Mouse (Mus musculus) cerebral cortex, adult 2 months (tissue): ENCODE data around the gene Pde9a.

Experiments
- WGBS: fragments of 180-500 bp; shearing (Covaris S2); methylation state at CpG from one replicate; pipeline ENCODE4 v1.1.7; 2018; 5-methylcytosine and 5-hydroxymethylcytosine counted together

Pde9a gene

DNA sequence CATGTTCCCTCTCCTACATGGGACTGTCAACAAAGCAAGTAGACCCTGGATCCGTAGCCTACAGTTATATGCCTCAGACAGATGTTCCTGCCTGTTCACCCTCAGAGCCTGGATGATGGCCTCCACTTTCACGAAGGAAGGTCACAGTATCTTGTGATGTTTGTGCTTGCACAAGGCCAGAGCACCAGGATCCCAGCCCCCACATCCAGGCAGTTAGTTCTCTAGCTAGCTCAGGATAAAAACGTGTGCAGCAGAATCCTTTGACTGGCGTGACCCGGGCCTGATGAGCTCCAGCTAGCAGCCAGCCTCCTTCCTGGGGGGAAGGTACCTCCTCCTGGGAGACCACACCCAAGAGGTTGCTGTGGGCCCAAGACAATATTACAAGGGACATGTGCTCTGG lies 82.5 kb downstream of the Pde9a start:
- 81% methylated on average over 5 of the region's 5 CpGs for WGBS

DNA sequence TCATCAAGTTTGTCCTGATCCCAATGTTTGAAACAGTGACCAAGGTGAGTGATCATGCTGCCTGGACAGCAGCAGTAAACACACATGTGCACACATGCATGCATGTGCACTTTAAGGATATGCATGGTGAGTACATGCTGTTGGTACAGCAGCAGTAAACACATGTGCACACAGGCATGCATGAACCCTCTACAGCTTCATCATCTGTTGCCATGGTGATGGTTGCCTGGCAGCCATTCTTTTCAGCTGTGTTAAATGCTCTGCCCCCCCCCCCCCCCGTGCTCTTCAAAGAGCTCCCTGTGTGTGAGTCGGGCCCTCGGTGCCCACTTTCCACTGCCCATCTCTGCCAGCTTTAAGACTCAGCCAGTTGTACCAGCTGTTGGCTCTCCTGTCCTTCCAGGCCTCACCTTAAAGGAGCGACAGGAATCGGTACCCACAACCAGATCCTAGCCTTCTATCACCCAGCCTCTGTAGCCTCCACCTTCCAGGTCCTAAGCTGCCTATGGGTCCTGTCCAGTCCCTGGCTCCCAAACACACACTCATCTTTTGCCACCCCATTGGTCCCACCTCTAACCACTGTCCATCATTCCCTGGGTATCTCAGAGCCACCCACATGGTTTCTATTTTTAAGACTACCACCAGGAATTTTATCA lies 84.9 kb downstream of the Pde9a start:
- WGBS = 37% methylated on average over 5 of the region's 5 CpGs

DNA sequence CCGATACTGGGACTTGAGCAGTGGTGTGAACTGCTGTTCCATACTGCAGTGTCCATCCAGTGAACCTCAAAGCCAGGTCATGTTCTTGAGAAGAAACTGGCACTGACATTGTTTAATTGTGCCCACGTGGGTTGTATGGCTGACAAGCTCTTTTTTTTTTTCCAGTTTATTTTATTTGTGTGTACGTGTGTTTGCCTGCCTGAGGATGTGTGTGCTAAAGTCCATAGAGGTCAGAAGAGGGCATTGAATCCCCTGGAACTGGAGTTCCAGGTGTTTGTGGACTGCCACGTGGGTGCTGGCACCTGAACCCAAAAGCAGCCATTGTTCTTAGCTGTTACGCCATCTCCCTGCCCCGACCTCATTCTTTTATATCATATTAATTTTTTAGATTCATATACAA lies 88.4 kb downstream of the Pde9a start:
- WGBS = 84% methylated on average over 6 of the region's 6 CpGs

DNA sequence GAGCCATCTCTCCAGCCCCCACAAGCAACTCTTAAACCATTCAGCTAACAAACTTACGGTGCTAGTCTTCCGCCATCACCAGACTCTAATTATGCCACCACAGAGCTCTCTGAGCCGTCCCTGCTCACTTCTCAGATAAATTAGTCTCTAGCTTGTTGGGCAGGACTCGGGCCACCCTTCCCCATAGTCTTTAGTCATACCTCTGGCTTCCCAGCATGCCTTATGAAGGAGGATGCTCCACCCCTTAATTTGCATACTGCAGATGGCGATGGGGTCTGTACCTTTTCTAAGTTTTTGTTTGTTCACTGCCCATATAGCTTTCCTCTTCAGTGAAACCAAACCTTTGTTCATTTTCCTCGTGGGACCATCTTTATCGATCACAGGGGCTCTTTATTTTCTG lies 92.6 kb downstream of the Pde9a start:
- WGBS = 80% methylated on average over 7 of the region's 7 CpGs

DNA sequence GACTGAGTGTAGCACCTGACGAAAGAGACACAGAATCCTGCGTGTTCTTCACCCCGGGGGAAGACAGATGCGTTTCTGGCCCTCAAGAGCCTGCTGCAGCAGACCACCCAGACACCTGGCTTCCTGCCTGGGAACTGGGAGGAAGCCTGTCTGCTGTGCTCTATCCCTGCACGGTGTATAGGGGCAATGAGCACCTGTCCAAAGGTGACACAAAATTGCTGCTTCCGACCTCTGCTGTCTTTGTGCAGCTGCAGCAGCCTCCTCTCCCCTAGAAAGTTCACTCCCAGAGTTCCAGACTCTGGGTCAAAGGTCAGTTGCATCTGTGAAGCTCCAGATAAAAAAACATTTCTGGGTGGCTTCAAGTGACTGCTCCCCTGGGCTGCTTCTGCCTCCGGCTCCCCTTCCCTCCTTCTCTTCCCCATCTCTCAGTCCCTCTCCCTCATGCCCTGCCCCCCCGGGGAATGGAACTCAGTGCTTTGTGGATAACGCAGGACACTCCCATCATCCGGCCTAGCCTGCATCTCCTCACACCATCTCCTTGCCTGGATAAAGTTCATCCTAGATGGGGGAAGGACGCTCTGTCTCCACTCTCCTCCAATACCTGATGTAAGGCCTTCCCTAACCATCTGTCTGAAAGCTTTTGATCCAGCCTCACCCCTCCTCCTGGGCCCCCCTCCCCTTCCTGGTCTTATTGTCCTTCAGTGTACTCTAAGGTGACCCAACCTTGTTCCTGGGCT lies 93.3 kb downstream of the Pde9a start:
- WGBS = 76% methylated on average over 11 of the region's 11 CpGs

- 62% methylated on average over 10 of the region's 10 CpGs for WGBS
Observed at GRCm38 (mm10) chr17:31486616-31487198, 100.7 kb downstream of the Pde9a start.

DNA sequence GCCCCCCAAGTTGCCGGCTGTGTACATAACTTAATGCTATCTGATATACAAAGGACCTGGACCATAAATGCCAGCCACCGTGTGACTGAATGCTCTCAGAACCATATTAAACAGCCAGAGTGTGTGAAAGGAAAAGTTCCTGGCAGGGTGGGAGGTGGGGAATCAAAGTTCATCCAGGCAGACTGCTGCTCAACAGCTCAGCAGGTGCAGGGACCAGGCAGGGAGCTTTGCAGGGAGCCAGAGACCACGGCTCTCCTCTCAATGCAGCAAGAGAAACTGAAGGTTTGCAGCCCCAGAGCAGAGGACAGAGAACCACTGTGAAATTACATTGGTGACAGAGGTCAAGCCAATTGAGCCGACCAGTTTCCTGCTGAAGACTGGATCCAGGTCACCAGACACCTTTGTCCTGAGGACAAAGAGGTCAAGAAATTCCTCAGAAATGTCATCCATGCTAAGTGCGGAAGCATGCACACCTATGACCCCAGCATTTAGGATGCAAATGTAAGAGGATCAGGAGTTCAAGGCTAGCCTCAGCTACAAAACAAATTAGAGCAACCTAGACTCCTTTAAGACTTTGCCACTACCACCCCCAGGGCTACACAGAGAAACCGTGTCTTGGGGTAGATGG lies 101.5 kb downstream of the Pde9a start:
- WGBS = 66% methylated on average over 6 of the region's 6 CpGs

DNA sequence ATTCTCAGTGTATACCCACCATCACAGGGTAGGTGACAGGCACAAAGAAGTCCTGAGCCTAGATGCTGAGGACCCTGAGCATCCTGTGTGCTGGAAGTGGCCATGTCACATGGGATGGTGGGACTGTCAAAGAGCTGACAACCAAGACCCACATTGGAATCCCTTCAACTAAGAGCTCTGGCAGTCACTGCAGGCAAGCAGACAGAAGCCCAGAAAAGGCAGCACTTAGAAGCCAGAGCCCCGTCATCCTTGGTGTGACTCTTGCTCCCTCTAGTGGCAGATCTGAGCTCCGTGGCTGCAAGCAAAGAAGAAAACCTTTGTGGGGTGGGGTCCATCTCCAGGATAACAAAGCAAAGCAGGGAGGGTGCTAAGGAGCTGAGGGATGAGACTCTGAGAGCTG lies 106.4 kb downstream of the Pde9a start:
- 0% methylated on average over 2 of the region's 2 CpGs for WGBS

GRCm38 (mm10) chr17:31494989-31495388 lies 109.0 kb downstream of the Pde9a start:
- 100% methylated on average over 1 of the region's 1 CpGs for WGBS

DNA sequence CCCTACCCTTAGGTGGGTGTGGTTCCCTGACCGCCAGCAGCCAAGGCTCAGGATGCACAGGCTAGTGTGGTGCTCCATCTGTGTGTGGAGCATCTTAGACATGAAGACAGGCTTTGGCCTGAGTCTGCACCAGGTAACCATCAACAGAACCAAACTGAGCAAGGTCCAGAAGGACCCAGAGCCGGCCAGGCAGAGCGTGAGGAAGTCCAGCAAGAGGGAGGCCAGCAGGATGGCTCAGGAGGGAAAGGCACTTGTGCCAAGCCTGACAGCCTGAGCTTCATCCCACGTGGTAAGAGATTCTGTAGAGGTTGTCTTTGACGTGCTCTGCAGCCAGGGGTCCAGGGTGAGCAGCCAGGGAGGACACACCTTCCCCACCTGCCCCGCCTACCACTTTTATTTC lies 111.7 kb downstream of the Pde9a start:
- 87% methylated on average over 6 of the region's 6 CpGs for WGBS

GRCm38 (mm10) chr17:31499725-31500124 lies 113.7 kb downstream of the Pde9a start:
- 96% methylated on average over 12 of the region's 12 CpGs for WGBS

DNA sequence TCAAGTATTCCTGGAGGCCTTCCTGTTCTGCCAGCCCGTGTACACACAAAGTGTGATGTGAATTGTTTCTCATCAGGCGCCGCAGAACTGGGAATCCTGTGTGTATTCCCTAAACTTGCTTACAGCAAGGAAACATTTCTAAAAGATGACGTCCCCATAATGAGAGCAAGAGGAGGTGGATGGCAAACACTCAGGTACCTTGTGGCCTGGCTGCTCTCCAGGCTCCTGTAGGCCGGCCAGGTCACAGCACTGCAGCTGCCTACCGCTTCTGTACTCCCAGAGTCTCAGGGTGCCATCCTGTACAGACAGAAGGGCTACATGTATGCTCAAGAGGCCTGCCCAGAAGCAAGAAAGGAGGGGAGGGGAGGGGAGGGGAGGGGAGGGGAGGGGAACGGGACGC lies 114.4 kb downstream of the Pde9a start:
- 93% methylated on average over 8 of the region's 8 CpGs for WGBS

GRCm38 (mm10) chr17:31500908-31501307 lies 114.9 kb downstream of the Pde9a start:
- 87% methylated on average over 3 of the region's 3 CpGs for WGBS

DNA sequence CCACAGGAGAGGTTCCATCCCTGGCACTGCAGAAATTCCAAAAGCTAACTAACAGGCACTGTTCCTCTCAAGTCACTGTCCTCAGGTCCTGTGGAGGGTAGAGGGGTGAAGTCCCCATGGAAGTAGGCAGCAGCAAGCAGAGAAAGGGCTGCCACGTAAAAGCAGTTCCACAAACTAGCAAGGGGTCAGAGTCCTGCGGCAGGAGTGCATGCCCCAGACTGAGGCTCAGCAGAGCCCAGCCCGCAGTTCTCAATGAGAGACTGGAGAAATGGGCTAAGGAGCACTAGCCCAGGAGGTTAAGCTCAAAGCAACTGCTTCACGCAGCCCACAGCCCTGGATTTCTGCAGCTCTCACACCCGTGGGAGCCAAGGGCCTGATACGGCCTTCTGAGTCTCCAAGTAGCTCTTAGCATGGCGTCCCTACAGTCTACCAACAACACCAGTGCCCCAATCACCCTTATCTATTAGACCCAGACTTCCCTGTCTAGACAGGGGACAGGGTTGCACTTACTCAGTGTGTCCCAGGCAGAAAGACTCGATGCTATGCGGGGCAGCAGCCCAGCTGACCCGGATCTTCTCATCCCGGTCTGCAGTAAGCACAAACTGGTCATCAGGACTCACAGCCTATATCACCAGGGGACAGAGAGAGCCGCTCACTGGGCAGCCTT lies 116.4 kb downstream of the Pde9a start:
- 95% methylated on average over 12 of the region's 12 CpGs for WGBS

DNA sequence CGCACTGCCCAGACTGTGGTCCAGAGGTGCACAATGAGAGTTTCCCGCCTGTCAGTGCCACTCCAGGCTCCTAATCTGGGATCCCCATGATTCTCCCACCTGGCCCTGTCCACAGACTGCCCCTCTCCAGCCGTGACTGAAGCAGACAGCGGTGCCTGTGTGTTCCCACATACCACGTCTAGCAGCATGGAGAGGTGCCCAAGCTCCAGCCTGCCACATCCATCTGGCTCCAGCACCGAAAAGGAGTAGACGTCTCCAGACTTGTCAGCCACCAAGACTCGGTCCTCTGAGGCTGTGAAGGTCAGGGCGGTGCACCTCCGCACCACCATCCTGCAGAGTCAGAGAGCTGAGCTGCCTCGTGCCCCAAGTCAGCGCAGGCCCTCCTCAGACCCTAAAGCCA lies 117.3 kb downstream of the Pde9a start:
- WGBS = 73% methylated on average over 12 of the region's 12 CpGs

DNA sequence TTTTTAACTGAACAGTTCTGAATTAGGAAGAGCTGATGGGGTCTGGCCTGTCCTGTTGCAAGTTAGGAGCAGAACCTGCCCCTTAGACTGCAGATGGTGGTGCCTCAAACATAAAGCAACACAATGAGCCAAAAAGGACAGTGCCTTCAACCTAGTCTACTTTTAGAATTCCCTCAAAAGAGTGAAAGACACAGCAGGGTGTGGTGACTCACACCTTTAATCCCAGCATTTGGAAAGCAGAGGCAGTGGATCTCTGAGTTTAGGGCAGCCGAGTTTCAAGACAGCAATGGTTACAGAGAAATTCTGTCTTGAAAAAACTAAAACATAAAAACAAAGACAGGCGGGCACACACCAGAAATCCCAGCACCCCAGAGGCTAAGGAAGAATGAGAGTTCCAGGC lies 117.9 kb downstream of the Pde9a start:
- 57% methylated on average over 2 of the region's 2 CpGs for WGBS

- 79% methylated on average over 5 of the region's 5 CpGs for WGBS
Observed at GRCm38 (mm10) chr17:31505013-31505412, 119.0 kb downstream of the Pde9a start.

GRCm38 (mm10) chr17:31506282-31506681 lies 120.3 kb downstream of the Pde9a start:
- WGBS = 91% methylated on average over 7 of the region's 7 CpGs

DNA sequence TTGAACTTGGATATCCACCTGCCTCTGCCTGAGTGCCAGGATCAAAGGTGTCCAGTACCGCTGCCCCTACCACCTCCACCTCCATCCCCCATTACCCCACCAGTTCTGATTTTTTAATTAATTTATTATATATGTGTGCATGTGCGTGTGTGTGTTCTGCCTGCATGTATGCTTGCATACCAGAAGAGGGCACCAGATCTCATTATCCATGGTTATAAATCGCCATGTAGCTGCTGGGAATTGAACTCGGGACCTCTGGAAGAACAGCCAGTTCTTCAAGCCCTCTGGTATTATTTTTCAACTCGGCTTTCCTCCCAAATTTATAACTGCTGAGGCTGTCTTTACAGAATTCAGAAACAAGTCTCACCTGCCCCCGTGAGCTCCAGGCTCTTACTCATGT lies 124.9 kb downstream of the Pde9a start:
- 96% methylated on average over 6 of the region's 6 CpGs for WGBS

GRCm38 (mm10) chr17:31511792-31512495 lies 125.9 kb downstream of the Pde9a start:
- under 1% methylated on average over 56 of the region's 56 CpGs for WGBS

DNA sequence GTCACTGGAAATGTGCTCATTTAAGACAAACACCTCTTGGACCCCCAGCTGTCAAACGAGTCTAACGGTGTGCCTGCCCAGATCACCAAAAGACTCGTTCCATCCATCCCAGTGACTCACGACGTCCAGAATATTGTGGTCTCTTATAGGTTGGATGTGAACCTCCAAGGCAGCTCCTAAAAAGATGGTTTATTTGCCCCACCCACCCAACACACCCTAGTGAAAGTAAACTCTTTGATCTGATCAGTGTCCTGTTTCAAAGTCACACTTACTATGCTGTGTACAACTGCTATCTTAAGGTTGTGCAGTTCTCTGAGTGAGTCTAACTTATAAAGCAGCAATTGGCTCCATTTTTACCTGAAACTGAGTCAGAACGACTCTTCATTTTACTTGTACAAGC lies 126.6 kb downstream of the Pde9a start:
- 11% methylated on average over 6 of the region's 6 CpGs for WGBS

DNA sequence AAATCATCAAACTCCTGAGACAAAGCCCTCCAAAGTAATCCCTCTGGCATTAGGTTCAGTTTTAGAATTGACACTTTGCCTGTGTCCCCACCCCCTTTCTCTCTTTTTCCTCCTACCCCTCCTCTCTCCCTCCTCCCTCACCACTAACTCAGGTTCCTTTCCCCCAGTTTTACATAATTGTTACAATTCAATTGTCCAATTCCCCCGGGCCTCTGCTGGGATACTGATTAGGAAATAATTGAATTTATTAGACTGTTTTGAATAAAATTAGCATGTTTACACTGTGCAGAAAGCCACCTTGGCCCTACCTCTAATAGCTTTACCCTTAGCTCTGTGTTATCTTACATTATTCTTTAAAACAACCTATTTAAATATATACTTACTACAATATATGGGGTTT lies 128.7 kb downstream of the Pde9a start:
- 40% methylated on average over 1 of the region's 1 CpGs for WGBS
